Mouse (Mus musculus): Measurements from ENCODE around the gene S100pbp.

- no peak for TF ChIP-seq POLR2A (IDR thresholded peaks at IDR 0.05; ENCODE audit: insufficient read depth, low read depth, low read length)
- no peak for TF ChIP-seq CTCF (IDR thresholded peaks at IDR 0.05; ENCODE audit: insufficient read depth, low read depth, low read length)
Observed at GRCm38 (mm10) chr4:129119708-129120107, 69.8 kb downstream of the S100pbp start.
